Mouse (Mus musculus) thymus, postnatal 0 days (tissue): ENCODE data around the gene 1600002K03Rik. TPM values are rescaled to one million over a fixed set of nuclear protein-coding genes. Genes with fewer than 3 reads are reported as not detected.

Experiments used
- DNase-seq: peaks from one replicate; pipeline ENCODE4 v3.0.0-alpha.2; 2015; ENCODE audit warnings: low spot score
- polyA plus RNA-seq: library from polyadenylated mRNA; unstranded; fragments of >200 nt; fragmentation: Nextera tagmentation; extraction: Ambion mirVana; gene quantifications from 2 replicates; pipeline ENCODE4 v1.2.1, GENCODE M21; 2015

The 1600002K03Rik gene
- polyA plus RNA-seq, 1 experiment from 2014 or later: 15.3 TPM

DNA sequence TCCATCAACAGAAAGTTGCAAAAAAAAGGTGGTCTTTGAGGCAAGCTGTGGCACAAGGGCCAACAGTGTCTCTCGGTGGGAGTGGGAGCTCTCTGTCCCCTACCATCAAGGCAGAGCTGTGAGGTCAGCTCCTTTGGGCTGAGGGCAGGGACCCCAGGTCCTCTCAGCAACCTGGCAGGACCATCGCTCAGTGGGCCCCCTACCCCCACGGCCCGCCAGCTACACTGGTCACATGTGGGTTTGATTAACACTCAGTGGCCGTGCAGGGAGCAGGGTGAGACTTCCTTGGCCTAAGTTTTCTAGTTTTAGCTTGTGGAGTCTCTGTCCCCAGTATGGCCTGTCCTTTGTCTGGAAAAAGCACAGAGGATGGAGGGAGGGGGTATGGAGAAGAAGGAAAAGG, 8.1 kb downstream of the 1600002K03Rik start:
- no peak for DNase-seq

GRCm38 (mm10) chr10:80182547-80182946, 9.8 kb downstream of the 1600002K03Rik start:
- no peak for DNase-seq

GRCm38 (mm10) chr10:80186649-80187048, 13.9 kb downstream of the 1600002K03Rik start:
- no peak for DNase-seq

DNA sequence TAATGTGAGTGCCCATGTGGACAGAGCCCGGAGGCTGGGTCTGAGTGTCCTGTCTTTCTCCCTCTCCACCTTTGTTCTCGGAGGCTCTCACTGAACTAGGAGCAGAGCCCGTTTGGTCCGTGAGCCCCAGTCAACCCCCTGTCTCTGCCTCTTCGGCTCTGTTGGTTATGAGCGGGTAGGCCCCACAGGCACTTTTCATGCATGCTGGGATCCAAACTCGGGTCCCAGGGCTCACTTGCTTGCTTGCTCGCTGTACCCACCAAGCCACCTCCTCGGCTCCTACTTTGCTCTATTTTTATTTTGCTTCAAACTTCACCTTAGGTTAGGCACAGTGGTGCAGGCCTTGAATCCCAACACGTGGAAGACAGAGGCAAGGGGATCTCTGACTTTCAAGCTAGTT, 15.0 kb downstream of the 1600002K03Rik start:
- DNase-seq: no peak

DNA sequence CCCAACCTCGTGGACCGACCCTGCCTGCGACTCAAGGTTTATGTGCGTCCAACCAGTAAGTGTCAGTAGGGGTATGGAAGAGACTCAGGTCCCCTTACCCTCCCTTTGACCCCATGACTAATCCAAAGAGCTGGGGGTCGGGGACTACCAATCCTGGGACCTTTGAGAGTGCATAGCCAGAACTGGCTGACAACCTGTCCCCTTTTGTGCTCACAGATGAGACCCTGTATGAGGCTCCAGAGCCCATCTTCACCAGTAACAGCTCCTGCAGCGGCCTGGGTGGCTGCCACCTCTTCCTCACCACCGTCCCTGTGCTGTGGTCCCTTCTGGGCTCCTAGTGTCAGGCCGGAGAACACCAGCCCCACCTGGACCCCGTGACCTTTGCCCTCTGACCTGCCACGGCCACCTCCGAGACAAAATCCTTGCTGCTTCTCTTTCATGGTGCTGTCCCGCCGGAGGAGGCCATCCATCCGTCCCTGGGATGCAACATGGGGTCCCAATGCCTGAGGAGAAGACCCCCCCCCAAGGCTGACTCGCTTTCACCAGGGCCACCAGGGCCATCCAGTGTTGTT, 15.8 kb downstream of the 1600002K03Rik start:
- DNase-seq: no peak

DNA sequence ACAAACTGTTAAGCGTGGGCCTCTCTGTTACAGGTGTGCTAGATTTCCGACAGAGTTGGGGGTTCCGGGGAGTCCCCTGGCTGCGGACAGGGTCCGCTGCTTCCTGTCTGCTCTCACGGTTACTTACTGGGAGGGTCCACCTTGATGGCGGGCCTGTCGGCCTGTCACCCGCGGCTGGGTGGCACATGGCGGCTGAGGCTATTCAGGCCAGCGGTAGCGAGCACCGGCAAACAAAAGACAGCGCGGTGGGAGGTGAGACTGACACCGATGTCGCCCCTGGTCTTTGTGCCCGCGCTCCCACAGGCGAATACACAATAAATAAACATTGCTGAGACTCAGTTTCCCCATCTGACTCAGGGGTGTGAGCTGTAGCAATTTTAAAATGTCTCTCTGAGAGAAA, 17.3 kb downstream of the 1600002K03Rik start:
- DNase-seq: no peak

DNA sequence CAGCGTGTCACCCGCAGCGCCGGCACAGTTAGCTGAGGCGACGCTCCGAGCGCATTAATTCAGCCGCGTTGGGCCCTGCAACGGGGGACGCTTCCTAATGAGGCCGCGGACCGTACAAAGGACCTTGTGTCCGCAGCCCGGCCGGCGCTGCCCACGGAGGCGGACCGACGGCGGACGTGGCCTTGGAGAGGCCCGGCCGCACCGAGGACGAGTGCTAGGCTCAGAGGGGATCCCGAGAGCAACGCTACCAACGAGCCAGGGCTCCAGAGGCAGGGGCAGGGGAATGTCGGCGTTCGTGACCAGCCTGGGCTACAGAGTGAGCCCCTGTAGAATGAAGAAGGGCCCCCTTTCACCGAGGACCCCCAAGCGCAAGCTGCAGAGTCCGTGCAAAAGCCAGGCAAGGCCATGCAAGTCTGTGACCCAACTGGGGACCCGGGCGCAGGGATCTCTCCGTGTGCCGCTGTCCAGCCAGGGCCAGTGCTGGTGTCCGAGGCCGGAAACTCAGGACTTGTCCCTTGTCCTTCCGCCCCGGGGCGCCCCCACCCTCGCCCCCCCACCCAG, 17.8 kb downstream of the 1600002K03Rik start:
- no peak for DNase-seq

DNA sequence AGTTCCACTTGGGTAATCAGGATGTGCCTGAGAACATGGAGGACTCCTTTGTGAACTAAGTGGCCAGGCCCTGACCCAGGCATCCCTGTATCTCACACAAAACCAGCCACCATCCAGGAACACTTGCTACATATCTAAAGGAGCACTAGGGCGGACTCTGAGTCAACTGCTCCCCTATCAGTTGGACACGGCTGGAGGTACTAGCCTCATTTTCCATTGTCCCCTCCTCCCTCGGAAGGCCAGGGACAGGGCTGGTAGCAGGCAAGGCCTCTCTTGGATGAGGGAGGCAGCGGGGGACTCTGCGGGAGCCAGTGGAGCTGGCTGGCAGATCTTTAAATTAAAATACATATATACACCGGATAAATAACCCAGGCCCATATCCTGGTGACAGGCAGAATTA, 21.2 kb downstream of the 1600002K03Rik start:
- DNase-seq: no peak

- no peak for DNase-seq
Observed at GRCm38 (mm10) chr10:80194441-80194840, 21.7 kb downstream of the 1600002K03Rik start.

GRCm38 (mm10) chr10:80196167-80196566, 23.4 kb downstream of the 1600002K03Rik start:
- DNase-seq: no peak

DNA sequence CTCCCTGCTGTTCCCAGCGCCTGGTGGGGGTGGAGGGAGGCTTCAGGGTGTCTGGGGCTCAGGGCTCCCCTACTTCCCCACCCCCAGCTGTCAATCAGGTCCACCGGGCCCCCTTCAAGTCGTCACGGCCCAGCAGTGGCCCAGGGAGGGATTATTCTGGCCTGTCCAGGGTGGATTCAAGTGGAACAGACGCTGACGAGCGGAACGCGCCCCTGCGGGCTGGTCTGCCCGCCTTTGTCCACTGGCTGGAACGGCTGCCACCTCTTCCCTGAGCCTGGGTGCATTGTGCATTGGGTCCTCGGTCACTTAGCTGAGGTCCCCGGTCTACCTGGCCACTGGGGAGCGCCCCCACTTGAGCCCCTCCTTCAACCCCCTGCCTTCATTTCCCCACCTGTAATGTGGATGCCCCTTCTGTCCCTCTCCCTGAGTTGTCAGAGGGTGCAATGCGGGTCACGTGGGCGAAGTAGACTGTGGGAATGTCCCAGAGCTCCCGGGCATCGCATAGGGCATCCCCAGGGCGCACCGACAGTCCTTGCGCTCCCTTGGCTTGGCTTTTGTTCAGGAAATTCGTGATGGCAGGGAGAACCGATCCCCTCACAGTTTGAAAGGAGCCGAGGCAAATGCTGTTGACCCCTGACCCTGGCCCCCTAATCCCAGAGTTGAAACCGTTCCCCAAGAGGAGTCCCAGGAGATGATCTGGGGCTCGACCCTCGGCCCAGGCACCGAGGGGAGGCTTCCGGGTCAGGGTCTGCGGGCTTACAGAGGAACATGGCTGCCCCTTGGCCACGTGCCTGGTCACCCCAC, 24.2 kb downstream of the 1600002K03Rik start:
- DNase-seq: no peak

DNA sequence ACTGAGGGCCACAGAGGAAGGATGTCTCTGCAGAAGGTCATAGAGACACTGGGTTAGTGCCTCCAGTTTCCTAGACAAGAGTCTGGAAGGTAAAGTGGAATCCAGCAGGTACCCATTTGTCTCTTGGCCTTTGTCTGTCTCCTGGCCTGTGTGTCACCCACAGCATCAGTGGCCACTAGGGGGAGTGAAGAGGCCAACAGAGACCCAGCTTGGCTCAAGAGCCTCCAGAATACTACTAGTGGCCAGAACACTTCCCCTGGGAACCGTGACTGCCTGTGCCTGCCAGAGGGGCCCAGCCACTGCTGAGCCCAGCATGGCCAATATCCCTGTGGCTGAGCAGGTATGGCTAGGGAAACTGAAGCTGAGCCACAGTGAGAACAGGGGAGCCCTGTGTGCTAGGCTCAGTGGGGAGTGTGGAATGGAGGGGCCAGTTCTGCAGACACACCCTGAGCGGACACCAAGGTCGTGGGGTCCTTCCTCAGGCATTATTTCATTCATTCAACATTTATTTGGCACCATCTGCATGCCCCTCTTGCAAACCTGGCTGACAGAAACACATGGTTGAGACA, 26.8 kb downstream of the 1600002K03Rik start:
- DNase-seq: peak; percentile 80

- DNase-seq: no peak
Observed at GRCm38 (mm10) chr10:80200485-80200884, 27.7 kb downstream of the 1600002K03Rik start.

DNA sequence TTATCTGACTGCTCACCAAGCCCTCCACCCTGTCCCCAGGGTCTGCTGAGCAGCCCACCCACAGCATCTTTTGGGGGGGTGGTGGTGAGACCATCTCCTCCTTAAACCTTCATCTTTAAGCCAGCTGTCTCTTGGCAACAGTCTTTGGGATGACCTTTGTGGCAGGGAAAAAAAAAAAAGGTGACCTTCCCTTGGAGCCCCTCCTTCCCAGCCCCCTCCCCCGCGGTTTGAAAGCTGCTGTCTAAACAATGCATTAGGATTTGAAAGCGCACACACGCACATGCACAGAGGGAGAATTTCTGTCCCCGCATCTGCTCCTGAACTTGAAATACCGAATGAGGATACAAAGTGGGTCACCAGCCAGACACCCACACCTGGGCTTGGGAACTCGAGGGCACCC, 31.3 kb downstream of the 1600002K03Rik start:
- no peak for DNase-seq

DNA sequence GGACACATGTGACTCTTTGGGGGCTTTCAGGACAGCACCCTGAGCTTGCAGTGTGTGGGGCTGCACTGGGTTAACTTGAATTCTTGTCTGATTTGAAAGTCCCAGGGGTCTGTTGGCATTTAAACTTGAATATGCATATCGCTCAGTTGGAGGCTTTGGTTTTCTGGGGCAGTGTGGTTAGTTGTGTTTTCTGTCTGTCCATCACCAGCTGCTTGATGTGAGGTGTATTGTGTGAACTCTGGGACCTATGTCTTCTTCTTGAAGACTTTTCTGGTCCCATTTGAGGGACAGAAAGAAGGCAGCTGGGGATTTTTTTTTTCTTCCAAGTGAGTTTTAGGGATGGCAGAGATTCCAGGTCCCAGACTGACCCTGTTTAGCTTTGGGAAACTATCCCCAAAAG, 34.5 kb downstream of the 1600002K03Rik start:
- no peak for DNase-seq

GRCm38 (mm10) chr10:80207676-80208075, 34.9 kb downstream of the 1600002K03Rik start:
- DNase-seq: no peak

- no peak for DNase-seq
Observed at GRCm38 (mm10) chr10:80208248-80208647, 35.5 kb downstream of the 1600002K03Rik start.

DNA sequence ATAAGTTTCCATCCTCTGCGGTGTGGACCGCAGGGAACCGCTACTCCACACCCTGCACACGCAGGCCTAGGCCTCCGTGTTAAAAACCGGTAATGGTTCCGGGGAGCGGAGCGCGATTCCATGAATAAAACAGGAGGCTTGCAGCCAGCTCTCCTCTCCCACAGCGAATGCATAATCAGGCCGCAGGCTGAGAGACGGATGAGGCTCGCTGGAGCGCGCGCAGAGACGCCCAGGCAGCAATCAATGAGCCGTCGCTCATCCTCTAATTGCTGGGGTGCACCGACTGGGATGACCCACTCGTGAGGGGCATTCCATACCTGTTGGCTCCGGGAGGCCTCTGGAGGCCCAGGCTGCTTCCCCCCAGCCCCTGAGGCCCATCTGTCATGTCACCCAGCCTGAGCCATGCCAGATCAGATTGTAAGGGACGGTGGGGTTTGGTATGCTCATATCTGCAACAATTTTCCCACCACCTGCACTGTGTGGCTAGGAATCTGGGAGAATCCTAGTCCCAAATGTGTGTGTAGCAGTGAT, 36.2 kb downstream of the 1600002K03Rik start:
- no peak for DNase-seq

DNA sequence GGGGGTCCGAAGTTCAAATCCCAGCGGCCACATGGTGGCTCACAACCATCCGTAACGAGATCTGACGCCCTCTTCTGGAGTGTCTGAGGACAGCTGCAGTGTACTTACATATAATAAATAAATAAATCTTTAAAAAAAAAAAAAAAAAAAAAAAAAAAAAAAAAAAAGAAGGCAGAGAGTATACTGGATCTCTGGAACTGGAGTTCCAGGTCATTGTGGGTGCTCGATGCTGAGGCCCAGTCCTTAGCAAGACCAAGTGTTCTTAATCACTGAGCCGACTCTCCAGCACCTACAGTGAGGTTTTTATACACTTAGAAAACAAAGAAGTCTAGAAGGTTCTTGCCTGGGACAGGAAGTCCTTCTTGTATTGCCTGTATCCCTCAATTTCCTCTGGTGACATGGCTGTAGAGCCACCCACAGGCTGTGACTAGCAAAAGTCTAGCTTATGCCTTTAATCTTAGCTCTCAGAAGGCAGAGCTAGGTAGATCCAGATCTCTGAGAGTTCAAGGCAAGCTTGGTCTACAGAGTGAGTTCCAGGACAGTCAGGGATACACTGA, 38.9 kb downstream of the 1600002K03Rik start:
- DNase-seq: peak; percentile 19

DNA sequence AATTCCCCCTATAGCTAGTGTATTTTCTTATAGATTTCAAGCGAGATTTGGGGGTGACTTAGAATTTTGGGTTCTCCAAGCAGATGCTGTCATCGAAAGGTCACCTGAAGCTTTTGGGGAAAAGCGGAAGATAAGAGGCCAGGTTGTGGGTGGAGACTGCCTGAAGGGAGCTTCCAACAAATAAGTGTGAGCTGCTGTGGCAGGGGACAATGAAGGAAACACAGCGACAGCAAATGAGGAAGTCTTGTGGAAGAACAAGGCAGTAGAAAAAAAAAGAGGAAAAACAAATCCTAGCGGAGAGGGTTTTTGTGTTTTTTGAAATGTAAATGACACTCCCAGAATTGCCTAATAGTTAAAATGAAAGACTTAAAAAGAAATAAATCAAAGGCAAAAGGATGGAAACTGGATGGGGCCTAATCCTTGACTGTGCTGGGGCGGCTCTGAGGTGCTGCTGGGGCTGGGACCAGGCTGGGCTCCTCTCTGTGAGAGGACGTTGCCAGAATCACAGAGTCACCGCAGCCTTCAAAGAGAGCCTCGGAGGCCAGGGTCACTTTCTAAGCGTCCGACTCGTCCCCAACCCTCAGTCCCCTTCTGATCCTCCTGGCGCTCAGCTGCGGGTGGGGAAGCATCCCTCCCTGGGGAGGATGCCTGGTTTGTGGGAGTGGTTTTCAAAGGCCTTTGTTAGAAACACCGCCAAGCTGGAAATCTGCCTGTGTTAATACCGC, 42.5 kb downstream of the 1600002K03Rik start:
- no peak for DNase-seq

GRCm38 (mm10) chr10:80220676-80221075, 47.9 kb downstream of the 1600002K03Rik start:
- DNase-seq: no peak
